Mouse (Mus musculus) hematopoietic stem cell, adult 5-6 weeks (primary cell): Measurements from ENCODE around the gene 4833439L19Rik. TPM values are rescaled to one million over a fixed set of nuclear protein-coding genes. Genes with fewer than 3 reads are reported as not detected.

ENCODE experiments used
- ATAC-seq, 2 experiments: fragments of 125-278 bp in 1 of 2; replicated peaks in 1 of 2; 2 replicates each; pipeline ENCODE4 v1.8.0; 2016 to 2017; ENCODE audit warnings: inconsistent platforms in 2 of 2, mild to moderate bottlenecking in 2 of 2, moderate number of reproducible peaks in 2 of 2, low read depth in 1 of 2, moderate TSS enrichment in 1 of 2; ENCODE audit not compliant: low FRiP score in 2 of 2, poor library complexity in 2 of 2, severe bottlenecking in 2 of 2, insufficient read depth in 1 of 2, low TSS enrichment in 1 of 2
- total RNA-seq: library from RNA; stranded (forward); fragments of 172-1452, 232-1000 nt; gene quantifications from 2 replicates; pipeline ENCODE4 v1.2.3, GENCODE M21; 2017

The 4833439L19Rik gene
- total RNA-seq, 1 experiment from 2014 or later: 27.9 TPM

- ATAC-seq: peak; percentile 92 to 96
These were observed 25.0 kb upstream of the 4833439L19Rik start, which contains the start of the genes Nop16 and Higd2a for GRCm38 (mm10) chr13:54589996-54590951. TSS of gene Nop16 (minus strand) at chr13:54590090. TSS of gene Higd2a (plus strand) at chr13:54590207.

DNA sequence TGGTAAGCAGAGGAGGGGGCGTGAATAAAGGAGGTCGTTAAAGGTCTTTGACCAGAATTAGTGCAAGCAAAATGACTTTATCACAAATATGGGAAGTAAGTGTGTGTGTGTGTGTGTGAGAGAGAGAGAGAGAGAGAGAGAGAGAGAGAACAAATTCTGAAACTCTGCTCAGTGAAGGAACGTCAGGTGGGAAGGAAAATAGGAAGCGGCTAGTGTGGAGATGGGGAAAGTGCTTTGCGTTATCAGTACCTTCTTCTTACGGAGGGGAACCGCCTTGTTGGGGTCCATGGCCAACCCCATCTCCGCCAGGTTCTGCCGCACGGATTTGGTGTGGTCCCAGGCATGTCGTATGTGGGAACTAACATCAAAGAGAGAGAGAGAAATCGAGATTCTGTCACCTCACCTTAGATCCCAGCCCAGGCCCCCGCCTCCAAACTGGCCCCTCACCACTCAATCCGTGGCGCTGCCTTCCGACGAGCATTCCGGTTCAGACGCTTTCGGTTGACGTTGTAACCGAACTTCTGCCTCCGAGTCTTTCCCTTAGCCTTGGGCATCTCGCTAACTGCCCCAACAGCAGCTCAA is 24.3 kb upstream of the 4833439L19Rik start:
- peak; percentile 2 to 12; a peak in 1 of 4 replicates for ATAC-seq

DNA sequence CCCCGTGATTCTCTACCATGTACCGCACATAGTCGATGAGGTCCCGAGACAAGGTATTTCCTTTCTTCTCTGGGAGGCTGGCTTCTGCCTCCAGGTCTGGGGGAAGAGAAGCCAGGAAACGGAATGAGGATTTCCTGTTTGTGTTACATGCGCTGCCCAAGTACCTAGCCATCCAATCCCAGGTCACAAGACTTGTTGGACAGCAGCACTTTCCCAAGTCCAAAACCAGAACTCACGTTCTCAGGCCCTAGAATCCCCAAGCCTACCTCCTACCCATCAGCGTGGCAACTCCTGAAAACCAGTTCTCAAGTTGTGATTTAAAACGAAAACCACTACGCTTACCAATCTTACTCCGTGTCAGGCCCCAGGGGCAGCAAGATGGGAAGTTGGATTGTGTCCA is 20.6 kb upstream of the 4833439L19Rik start:
- ATAC-seq: no peak

- ATAC-seq: no peak
These were observed 17.6 kb upstream of the 4833439L19Rik start for GRCm38 (mm10) chr13:54582860-54583259.

DNA sequence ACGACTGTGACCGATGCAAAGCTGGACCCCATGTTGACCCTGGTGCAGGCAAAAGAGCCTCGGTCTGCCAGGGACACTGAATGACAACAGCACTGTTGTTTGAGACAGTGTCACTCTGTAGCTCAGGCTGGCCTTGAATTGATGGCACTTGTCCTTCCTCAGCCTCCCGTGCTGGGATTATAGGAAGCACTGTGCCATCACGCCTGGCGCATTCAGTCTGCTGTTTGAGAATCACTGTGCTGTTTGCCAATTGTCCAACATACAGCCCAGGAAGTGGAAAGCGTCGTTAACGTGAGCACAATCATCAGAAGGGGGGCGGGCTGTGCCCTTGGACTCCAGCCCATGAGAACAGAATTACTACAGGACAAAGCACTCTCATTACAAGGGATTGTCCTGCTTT is 16.9 kb upstream of the 4833439L19Rik start:
- no peak for ATAC-seq

DNA sequence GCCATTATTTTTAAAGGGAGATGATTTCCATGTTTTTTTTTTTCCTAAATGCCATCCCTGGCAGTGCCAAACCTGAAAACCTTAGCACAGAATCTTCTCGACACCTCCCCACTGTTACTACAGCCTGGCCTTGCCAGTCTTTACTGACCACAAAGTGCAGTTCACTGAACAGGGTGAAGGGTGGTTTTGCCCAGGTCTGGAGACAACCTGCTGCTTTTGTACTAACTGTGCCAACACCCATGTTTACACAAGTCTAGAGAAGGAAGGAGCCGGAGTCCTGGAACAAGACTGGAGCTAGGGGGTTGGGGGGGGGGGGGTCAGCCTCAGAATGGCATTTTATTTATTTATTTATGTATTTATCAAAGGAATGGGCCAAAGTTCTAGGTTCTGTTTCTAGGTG is 16.1 kb upstream of the 4833439L19Rik start:
- no peak for ATAC-seq

- peak; percentile 33 to 62; a peak in 2 of 4 replicates for ATAC-seq
These were observed 12.6 kb upstream of the 4833439L19Rik start for GRCm38 (mm10) chr13:54577652-54578507.

DNA sequence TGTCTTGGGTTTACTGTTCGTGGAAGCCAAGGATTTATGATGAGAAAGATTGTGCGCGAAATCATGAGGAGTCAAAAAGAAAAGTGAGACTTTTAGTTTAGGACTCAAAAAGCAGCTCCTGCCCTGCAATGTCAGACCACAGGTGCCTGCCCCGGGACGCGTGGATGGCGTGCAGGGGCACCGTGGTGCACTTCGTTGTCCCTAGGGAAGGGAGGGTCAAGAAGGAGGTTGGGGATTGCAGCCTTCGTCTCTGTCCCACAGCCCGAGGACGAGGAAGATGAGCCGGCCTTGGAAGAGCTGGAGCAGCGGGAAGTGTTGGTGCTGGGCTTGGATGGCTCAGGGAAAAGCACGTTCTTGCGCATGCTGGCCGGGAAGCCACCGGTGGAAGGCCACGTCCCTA is 10.3 kb upstream of the 4833439L19Rik start:
- no peak for ATAC-seq

- ATAC-seq: peak; percentile 74 to 82
These were observed 9.7 kb upstream of the 4833439L19Rik start, which contains the start of gene Arl10 for GRCm38 (mm10) chr13:54574854-54575481. TSS of gene Arl10 (plus strand) at chr13:54575015.

DNA sequence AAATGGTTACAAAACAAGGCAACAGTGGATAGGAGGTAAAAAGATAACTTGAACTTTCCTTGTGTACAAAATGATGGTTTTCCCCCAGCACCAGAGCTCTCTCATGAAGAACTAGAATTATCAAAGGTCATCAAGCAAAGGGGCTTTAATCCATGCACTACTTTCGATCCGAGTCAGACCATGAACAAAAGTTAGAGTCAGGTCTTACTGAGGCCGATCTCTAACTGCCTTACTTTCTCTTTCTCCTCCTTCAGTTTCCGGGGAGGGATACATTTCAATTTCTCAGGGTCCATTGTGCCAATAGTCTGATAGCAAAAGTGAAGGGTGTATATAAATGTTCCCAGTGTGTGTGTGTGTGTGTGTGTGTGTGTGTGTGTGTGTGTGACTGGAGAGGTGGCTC is 7.4 kb upstream of the 4833439L19Rik start:
- ATAC-seq: no peak

DNA sequence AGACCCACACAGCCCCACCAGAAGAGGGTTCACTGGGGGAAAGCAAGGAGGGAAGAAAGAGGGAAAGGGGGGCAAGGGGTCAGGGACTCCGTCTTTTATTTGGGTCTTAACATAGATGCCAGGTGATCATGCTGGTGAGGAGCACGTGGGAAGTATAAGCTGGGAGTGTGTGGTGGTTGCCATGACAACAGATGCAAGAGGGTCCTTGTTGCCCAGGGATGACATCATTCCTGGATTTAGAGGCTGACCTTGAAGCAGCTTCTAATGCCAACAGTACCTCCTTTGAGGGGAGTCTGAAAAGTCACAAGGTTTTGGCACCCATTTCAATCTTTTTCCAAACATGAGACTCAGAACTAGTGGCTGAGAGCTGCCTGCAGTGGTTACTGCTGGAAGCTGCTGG is 6.4 kb upstream of the 4833439L19Rik start:
- ATAC-seq: no peak

DNA sequence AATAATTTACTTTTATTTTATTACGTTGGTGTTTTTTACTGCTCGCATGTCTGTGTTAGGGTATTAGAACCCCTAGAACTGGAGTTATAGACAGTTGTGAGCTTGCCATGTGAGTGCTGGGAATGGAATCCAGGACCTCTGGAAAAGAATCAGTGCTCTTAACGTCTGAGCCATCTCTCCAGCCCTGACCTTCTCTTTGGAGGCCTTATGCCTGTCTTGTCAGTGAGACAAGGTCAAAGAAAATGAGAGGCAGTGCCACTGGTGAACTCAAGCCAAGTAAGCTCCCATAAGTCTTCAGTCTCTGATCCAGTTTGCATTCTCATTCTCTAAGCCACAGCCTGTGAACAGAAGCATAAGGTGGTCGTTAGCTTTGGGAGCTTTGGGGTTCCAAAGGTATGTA is 5.5 kb upstream of the 4833439L19Rik start:
- no peak for ATAC-seq

GRCm38 (mm10) chr13:54569282-54569681 is 4.0 kb upstream of the 4833439L19Rik start:
- ATAC-seq: no peak

DNA sequence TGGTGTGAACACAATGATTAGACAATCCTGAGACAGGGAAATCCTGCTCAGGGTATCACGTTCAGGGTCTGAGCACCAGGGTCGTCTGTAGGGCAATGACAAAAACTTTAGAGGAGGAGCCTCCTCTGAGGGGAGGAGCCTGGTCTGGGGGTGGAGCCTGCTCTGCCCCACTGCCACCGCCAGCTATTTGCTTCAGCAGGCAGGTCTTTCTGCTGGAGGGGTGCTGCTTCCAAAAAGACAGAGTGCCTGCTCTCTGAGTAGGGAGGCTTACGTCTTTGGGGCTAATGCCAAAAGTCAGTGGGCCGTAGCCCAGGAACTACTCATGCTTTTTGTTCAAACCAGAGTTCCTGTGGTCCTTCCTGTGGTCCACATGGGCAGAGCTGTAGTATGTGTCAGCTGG is 3.1 kb upstream of the 4833439L19Rik start:
- no peak for ATAC-seq

GRCm38 (mm10) chr13:54565594-54566345 is 535 bp upstream of the 4833439L19Rik start:
- peak; percentile 36 to 40; a peak in 3 of 4 replicates for ATAC-seq
